Mouse (Mus musculus) left cerebral cortex, postnatal 10 days (tissue): ENCODE data around the gene Ect2. TPM values are rescaled to one million over a fixed set of nuclear protein-coding genes. Genes with fewer than 3 reads are reported as not detected.

Experiments
- DNase-seq, 2 experiments: peaks; one replicate each; pipeline ENCODE4 v3.0.0; 2021 to 2022; ENCODE audit warnings: low spot score in 2 of 2, mixed read lengths in 1 of 2; ENCODE audit errors: extremely low spot score in 1 of 2
- intact Hi-C: fragments of 180-260 bp; cut with DNase I; formaldehyde crosslinking; loops from one replicate; pipeline ENCODE4 v1.15.1; 2025
- total RNA-seq, 2 experiments: library from RNA; stranded (reverse); gene quantifications; 2 replicates each; pipeline ENCODE4 v1.2.3; 2021

Gene Ect2
- total RNA-seq, 2 experiments from 2014 or later: 2.4 to 2.7 TPM

DNA sequence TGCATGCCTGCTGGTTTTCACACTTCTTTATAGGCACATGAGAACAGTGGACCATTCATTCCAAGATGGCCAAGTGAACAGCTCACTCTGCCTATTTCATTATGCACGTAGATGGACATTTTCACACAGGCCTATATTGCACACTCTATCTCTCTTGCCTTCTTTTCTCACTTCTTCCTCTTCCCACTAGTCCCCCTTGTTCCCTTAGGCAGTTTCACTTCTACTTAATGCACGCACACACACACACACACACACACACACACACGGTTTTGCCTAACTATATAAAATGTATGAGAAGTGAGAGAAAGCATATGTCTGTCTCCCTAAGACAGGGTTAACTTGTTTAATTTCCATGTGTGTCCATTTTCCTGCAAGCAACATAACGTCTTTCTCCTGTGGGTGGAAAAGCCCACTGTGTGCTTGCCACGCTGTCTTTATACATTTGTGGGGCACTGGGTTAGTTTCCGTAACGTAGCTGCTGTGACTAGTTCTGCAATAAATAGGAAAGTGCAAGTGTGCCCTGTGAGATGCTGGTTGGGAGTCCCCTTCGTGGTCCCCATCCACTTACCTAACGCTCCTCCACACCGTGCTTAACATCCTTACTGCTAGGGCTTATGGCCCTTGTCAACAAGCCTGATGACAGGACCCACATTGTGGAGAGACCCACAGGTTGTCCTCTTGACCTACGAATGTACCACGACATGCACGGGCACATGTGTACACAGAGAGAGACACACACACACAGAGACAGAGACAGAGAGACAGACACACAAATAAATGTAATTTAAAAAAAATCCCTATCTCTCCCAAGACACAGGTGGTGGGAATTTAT lies 72.2 kb downstream of the Ect2 start:
- intact Hi-C loops: no loop called here
- DNase-seq: no peak

DNA sequence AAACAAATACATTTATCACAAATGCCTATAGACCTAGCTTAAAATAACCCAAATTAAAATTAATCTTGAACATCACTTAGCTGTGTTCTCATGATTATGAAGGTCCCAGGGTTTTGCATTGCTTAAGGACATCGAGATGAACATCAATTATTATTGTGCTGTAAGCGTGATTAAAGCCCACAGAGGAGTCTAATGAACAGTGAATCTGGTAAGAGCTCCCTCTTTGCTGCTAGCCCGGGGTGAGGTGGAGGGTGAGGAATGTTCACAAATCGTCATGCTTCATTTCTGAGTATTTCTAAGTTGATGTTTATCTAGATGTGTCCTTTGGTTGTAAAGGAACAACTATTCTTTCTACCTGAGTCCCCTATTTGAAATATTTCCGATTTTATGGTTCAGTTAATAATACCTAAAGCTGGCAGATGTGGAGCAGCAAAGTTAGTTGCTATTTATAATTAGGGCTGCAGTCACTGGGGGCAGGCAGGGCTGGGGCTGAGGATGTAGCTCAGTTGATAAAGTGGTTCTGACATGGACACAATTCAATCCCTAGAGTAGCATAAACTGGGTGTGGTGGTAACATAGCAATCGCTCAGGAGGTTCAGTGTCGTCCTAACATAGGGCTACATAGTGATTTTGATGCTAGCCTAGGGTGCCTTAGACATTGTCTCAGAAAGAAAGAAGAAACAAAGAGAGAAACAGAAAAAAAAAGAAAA lies 73.5 kb downstream of the Ect2 start:
- intact Hi-C loops: no loop called here
- DNase-seq: no peak

DNA sequence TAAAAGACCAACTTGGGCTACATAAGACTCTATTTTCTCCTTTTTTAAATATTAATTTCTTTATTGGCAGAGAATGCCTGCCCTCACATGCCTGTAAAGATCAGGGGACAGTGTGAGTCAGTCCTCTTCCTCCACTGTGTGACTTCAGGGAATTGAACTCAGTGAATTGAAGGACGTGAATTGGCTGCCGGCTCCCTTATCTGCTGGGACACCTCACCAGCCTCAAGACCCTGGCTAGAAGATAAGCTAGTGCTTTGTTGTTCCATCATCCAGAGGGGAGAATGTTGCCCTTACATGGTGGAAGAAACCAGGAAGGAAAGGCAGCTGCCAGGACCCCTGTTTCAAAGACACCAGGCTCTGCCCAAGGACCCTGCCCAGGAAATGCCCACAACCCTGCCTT lies 79.8 kb downstream of the Ect2 start:
- intact Hi-C loops: no loop called here

DNA sequence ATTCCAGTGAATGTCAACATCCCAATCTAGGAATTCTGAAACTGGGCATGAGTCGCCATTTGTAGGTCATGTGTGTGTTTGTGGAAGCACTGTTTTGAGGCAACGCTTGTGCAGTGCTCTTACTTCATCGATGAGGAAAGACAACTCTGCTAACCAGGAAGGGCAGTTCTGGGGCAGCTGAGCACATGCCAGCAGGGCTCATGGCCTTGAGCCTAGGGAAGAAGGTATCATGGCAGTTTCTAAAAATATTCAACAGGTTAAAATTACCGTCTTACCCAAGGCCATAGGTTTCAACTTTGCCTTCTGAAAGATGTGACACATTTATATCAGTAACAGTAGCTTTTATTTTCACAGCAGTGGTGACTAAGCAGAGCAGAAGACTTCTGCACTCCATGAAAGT lies 82.0 kb downstream of the Ect2 start:
- no peak for DNase-seq
- intact Hi-C loops: no loop called here

More for the DNA sequence above, 79.8 kb downstream of the Ect2 start:
- DNase-seq: no peak

DNA sequence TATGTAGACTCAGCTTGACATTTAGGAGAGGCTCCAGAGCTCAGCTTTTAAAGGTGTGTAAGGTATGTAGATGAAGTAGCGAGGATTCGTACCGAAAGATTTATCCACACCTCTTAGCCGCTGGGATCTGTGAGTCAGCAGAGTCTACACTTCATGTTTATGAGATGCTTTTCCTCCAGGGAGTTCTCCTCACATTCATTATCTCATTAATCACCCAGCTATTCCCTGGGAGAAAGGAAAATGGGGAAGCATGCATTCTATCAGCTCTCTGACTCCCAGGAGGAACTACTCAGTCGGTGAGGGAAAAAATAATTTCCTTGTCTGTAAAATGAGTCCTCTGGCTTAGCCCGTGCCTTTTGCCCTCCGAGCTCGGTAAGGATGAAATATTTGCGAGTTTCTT lies 83.3 kb downstream of the Ect2 start:
- DNase-seq: no peak
- intact Hi-C loops: no loop called here

DNA sequence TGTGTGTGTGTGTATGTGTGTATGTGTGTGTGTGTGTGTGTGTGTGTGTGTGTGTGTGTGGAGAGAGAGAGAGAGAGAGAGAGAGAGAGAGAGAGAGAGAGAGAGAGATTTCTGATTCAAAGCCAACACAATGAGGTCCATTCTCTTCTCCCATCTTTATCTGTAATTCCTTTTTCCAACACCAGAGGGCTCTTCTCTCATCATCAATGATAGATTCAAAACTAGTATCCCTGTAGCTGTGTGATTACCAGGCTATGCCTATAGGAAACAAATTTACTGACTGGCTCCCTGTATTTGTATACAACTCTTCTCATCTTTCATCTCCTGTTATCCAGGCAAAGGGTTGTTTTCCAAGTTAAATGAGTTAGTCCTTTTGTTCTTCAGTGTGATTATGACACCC lies 86.5 kb downstream of the Ect2 start:
- intact Hi-C loops: no loop called here
- DNase-seq: no peak

DNA sequence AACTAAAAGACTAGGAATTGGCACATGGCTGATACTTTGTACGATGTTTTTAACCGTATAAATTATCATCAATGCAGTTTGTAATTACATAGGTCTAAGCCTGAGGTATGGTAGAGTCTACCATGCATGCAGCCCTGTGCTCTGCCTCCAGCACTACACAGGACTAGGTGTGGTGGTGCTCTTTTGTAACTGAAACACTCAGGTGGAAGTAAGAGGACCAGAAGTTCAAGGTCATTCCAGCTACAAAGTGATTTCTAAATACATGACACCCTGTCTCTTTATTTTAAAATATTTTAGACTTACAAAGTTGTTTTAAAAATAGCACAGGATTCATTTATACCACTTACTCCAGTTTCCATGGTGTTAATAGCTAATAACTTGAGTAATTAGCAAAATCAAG lies 88.8 kb downstream of the Ect2 start:
- intact Hi-C loops: no loop called here

DNA sequence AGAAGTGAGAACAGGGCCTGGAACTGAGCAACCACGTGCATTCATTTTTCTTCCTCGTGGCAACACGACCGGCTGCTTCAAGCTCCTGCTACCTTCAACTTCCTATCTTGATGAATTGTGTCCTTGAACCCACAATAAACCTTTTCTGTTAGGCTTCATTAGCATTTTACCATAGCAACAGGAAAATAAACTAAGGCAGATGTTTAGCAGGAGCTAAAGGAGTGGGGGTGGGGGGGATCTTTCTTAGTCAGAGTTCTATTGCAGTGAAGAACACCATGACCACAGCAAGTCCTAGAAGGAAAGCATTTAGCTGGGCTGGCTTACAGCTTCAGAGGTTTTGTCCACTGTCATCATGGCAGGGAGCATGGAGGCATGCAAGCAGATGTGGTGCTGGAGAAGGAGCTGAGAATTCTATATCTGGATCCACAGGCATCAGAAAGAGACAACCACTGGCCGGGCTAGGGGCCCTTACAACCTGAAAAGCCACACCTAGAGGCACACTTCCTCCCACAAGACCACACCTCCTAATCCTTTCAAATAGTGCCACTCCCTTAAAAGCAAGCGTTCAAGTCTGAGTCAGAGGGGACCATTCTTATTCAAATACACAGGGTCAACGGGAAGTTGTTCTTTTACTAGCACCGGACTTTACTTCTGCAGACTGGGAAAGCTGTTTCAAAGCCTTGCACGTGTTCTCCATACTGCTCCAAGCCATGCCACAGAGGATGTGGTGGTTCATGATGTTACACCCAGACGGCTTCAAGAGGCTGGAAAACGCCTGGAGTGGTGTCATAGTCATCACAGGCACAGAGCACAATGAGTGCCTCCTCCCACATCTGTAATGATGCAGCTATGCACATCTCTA lies 90.0 kb downstream of the Ect2 start:
- intact Hi-C loops: no loop called here
- no peak for DNase-seq

More for the DNA sequence above, 88.8 kb downstream of the Ect2 start:
- DNase-seq: no peak

DNA sequence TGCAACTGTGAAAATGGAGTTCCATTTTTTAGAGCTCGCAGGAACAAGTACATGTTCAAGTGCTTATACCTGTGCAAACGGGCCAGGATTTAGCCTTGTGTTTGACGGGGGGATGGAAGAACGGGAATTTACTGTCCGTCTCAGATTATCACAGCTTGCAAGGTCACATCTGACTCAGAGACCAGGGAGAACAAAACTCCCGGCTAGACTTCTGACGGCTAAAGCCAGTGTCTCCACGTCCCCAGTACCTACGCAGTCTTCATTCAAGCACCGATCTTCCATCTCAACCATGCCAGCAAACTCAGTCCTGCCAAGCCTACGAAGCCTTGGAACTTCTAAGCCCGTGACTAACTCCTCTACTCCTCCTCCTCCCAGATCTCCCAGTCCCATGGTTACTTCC lies 93.2 kb downstream of the Ect2 start:
- intact Hi-C loops: no loop called here
- no peak for DNase-seq

DNA sequence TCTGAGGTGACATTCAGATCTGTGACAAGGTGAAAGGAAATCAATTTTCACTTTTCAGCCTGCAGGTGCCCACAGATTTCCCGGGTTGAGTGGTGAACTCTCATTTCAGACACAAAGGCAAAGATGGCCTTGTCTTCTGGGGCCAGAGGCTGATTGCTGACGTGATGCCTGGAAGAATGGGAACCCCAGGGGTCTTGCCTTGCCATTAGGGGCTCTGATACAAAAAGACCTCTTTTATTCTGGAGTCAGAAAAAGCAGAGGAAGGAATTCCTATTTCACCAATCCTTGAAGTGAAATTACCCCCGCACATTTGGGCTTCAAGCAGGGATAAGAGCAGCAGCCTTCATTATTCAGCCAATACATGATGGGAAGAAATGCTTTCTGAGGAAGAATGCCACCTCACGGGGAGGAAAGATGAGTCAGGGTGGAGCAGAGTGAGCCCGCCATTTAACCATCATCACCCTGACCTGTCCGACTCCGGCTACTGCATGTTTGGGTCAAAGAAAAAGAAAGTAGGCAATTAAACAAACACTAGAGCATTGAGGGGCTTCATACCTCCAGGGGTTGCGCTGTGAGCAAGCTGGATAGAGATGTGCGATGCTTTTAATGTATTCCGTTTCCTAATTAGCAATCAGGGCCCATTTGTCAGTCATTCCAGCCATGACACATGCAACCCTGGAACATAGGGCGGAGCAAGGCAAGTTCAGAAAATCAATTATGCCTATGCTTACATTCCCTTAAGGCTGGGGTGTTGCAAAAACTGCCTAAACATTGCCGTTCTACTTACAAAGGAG lies 94.0 kb downstream of the Ect2 start:
- intact Hi-C loops: no loop called here

DNA sequence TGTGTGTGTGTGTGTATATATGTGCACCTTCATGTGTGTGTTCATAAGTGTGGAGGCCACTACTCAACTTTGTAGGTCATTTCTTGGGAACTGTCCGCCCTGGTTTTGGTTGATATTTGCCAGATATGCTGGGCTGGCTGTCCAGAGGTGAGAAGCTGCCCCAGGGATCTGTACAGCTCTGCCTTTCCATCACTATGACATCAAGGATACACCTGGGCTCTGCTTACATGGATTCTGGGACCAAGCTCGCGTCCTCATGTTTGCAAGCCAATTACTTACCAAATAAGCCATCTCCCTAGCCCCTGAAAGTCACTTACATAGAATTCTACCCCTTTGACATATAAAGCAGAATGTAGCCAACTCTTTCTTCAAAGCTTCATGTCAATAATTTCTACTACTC lies 98.2 kb downstream of the Ect2 start:
- intact Hi-C loops: no loop called here
- DNase-seq: no peak

More for the DNA sequence above, 94.0 kb downstream of the Ect2 start:
- no peak for DNase-seq

DNA sequence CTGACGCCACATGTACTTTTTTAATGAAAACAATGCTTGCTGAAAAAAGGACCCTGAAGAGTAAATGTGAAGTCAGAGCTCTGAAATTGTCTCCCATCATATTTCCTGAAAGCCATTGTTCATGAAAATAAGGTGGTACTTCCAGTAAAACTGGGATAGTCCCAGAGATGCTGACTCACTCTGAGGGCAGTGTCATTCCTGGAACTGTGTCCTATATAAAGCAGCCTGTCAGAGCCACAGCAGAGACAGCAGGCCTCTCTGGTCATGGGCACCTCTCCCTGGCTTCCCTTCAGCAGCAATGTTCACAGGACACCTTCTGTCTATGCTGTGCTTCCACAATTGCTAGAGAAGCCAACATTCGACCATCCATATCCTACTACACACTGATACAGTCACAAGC lies 98.9 kb downstream of the Ect2 start:
- intact Hi-C loops: no loop called here
- no peak for DNase-seq

Other genes starting within 250 kb of the Ect2 start
- 100 to 1,000 TPM in 1 of 2 experiments, 10 to 100 TPM in 1; 96.9 to 103 TPM for gene Nceh1, start 29.1 kb upstream of the Ect2 start, total RNA-seq
- gene Tnfsf10, start 163.2 kb upstream of the Ect2 start, total RNA-seq: 1 to 10 TPM in 1 of 2 experiments, under 1 TPM in 1; 0.94 to 1.6 TPM
- under 1 TPM; 0.10 to 0.21 TPM for gene Ghsr, start 217.5 kb upstream of the Ect2 start, total RNA-seq